Mouse (Mus musculus): ENCODE measurements around the gene Pgghg. TPM values are rescaled to one million over a fixed set of nuclear protein-coding genes. Genes with fewer than 3 reads are reported as not detected.
A peak's percentile ranks its signal among the peaks of the same experiment; 100 is the strongest.

Pgghg gene
- polyA plus RNA-seq, 2 experiments, result 26.7 to 52.8 TPM

- H3K9ac ChIP-seq (ENCODE audit: low read depth, low read length, severe bottlenecking), result no peak overlapping the region
- 22% methylated on average over 30 of the region's 30 CpGs for WGBS
Measured at GRCm38 (mm10) chr7:140923070-140923775, 18.0 kb upstream of the Pgghg start.

DNA sequence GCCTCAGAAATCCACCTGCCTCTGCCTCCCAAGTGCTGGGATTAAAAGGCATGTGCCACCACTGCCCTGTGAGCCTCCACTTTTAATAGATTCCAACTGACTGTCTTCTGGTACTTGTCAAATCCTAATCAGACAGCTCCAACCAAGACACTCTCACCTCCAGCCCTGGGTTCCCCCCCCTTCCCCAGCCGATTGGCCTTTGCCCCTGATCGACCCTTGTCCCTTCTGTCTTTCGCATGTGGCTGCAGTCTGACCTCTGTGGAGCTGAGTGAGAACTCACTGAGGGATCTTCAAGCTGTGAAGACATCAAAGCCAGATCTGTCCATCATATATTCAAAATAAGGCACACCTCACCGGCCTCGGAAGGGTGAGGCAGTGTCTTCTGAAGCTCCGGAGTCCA lies 14.0 kb upstream of the Pgghg start:
- DNase-seq (ENCODE audit: low spot score) (no peak), ATAC-seq (ENCODE audit: low FRiP score, low read depth) (no peak)
- no peaks in the 10 kb centered on the region for H3K9me3 ChIP-seq (ENCODE audit: control insufficient read depth, low read length)
- TF ChIP-seq POLR2A (IDR thresholded peaks at IDR 0.05; ENCODE audit: borderline replicate concordance, extremely low read depth, insufficient read depth, insufficient read length), result no peak
- H3K36me3 ChIP-seq (ENCODE audit: control insufficient read depth, insufficient read depth, low read length), result no peaks in the 10 kb centered on the region
- H3K4me2 ChIP-seq (replicated peaks; ENCODE audit: low read depth, low read length, severe bottlenecking), result no peak overlapping the region
- 79% methylated on average over 6 of the region's 6 CpGs for WGBS
- no peak overlapping the region for H3K4me3 ChIP-seq (replicated peaks; ENCODE audit: low read length)
- H3K9ac ChIP-seq (ENCODE audit: low read depth, low read length, severe bottlenecking), result no peak overlapping the region
- peaks cover 19% of the 10 kb centered on the region for H3K27me3 ChIP-seq (ENCODE audit: control insufficient read depth, insufficient read depth, low read length)
- no peak overlapping the region for H3K27ac ChIP-seq (replicated peaks; ENCODE audit: low read depth, low read length)
- peaks cover 7% of the 10 kb centered on the region; the same call in 1 of the 2 replicates for H3K4me1 ChIP-seq (ENCODE audit: control insufficient read depth, insufficient read depth, low read length)

More at GRCm38 (mm10) chr7:140923070-140923775, 18.0 kb upstream of the Pgghg start:
- no peak for TF ChIP-seq POLR2A (IDR thresholded peaks at IDR 0.05; ENCODE audit: borderline replicate concordance, extremely low read depth, insufficient read depth, insufficient read length)
- DNase-seq (ENCODE audit: low spot score) (no peak), ATAC-seq (ENCODE audit: low FRiP score, low read depth) (no peak)
- Histone ChIP-seq H3K4me3 (replicated peaks; ENCODE audit: low read length) (peak overlapping the region; percentile 36), H3K4me2 (replicated peaks; ENCODE audit: low read depth, low read length, severe bottlenecking) (peak overlapping the region; percentile 57), H3K9me3 (ENCODE audit: control insufficient read depth, low read length) (no peaks in the 10 kb centered on the region), H3K36me3 (ENCODE audit: control insufficient read depth, insufficient read depth, low read length) (no peaks in the 10 kb centered on the region), H3K27ac (replicated peaks; ENCODE audit: low read depth, low read length) (no peak overlapping the region), H3K27me3 (ENCODE audit: control insufficient read depth, insufficient read depth, low read length) (peaks cover 45% of the 10 kb centered on the region), H3K4me1 (ENCODE audit: control insufficient read depth, insufficient read depth, low read length) (peaks cover 7% of the 10 kb centered on the region; the same call in 1 of the 2 replicates)

DNA sequence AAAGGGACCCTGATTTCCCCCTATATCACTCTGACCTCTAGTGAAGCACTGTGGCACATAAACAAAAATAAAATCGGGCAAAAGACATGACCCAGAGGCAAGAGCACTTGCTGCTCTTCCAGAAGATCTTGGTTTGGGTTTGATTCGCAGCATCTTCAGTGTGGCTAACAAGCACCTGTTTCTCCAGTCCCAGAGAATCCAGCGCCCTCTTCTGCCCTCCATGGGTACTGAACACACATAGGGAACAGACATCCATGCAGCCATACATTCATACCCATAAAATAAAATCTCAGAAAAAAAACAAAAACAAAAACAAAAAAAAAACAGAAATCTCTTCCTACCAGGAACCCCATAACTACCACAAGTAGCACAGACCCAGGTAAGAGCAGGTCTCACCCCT lies 2.8 kb upstream of the Pgghg start:
- no peaks in the 10 kb centered on the region for H3K9me3 ChIP-seq (ENCODE audit: control insufficient read depth, low read length)
- ATAC-seq (ENCODE audit: low FRiP score, low read depth), result no peak
- H3K4me1 ChIP-seq (ENCODE audit: control insufficient read depth, insufficient read depth, low read length), result peaks cover 27% of the 10 kb centered on the region
- H3K27me3 ChIP-seq (ENCODE audit: control insufficient read depth, insufficient read depth, low read length), result peaks cover 3% of the 10 kb centered on the region; the same call in 1 of the 2 replicates
- no peak overlapping the region for H3K4me3 ChIP-seq (replicated peaks; ENCODE audit: low read length)
- H3K4me2 ChIP-seq (replicated peaks; ENCODE audit: low read depth, low read length, severe bottlenecking), result no peak overlapping the region
- DNase-seq (ENCODE audit: low spot score), result no peak
- no peak for TF ChIP-seq POLR2A (IDR thresholded peaks at IDR 0.05; ENCODE audit: borderline replicate concordance, extremely low read depth, insufficient read depth, insufficient read length)
- H3K36me3 ChIP-seq (ENCODE audit: control insufficient read depth, insufficient read depth, low read length), result no peaks in the 10 kb centered on the region
- no peak overlapping the region for H3K27ac ChIP-seq (replicated peaks; ENCODE audit: low read depth, low read length)
- H3K9ac ChIP-seq (ENCODE audit: low read depth, low read length, severe bottlenecking), result no peak overlapping the region
- whole genome bisulfite sequencing, result 49% methylated on average over 3 of the region's 3 CpGs

- TF ChIP-seq POLR2A (IDR thresholded peaks at IDR 0.05; ENCODE audit: borderline replicate concordance, extremely low read depth, insufficient read depth, insufficient read length), result no peak
- WGBS, result 11% methylated on average over 2 of the region's 2 CpGs
- Histone ChIP-seq H3K27ac (replicated peaks; ENCODE audit: low read depth, low read length) (no peak overlapping the region), H3K36me3 (ENCODE audit: control insufficient read depth, insufficient read depth, low read length) (no peaks in the 10 kb centered on the region), H3K4me2 (replicated peaks; ENCODE audit: low read depth, low read length, severe bottlenecking) (no peak overlapping the region), H3K27me3 (ENCODE audit: control insufficient read depth, insufficient read depth, low read length) (peaks cover 3% of the 10 kb centered on the region; the same call in 1 of the 2 replicates), H3K4me3 (replicated peaks; ENCODE audit: low read length) (no peak overlapping the region), H3K4me1 (ENCODE audit: control insufficient read depth, insufficient read depth, low read length) (peaks cover 27% of the 10 kb centered on the region), H3K9me3 (ENCODE audit: control insufficient read depth, low read length) (no peaks in the 10 kb centered on the region), H3K9ac (ENCODE audit: low read depth, low read length, severe bottlenecking) (no peak overlapping the region)
- no peak for ATAC-seq (ENCODE audit: low FRiP score, low read depth)
- DNase-seq (ENCODE audit: low spot score), result no peak
Measured at GRCm38 (mm10) chr7:140938896-140939295, 2.3 kb upstream of the Pgghg start.

GRCm38 (mm10) chr7:140939669-140940171 lies 1.5 kb upstream of the Pgghg start:
- Histone ChIP-seq H3K27ac (replicated peaks; ENCODE audit: low read depth, low read length) (peak overlapping the region; percentile 67), H3K36me3 (ENCODE audit: control insufficient read depth, insufficient read depth, low read length) (peaks cover 3% of the 10 kb centered on the region; the same call in 1 of the 2 replicates), H3K4me1 (ENCODE audit: control insufficient read depth, insufficient read depth, low read length) (peaks cover 27% of the 10 kb centered on the region), H3K9ac (ENCODE audit: low read depth, low read length, severe bottlenecking) (peak overlapping the region; percentile 44), H3K4me3 (replicated peaks; ENCODE audit: low read length) (0 out of 2 replicates have a peak overlapping the region, but pooled peaks have one; percentile 4), H3K27me3 (ENCODE audit: control insufficient read depth, insufficient read depth, low read length) (peaks cover 3% of the 10 kb centered on the region; the same call in 1 of the 2 replicates), H3K9me3 (ENCODE audit: control insufficient read depth, low read length) (no peaks in the 10 kb centered on the region), H3K4me2 (replicated peaks; ENCODE audit: low read depth, low read length, severe bottlenecking) (peak overlapping the region; percentile 38)
- no peak for TF ChIP-seq POLR2A (IDR thresholded peaks at IDR 0.05; ENCODE audit: borderline replicate concordance, extremely low read depth, insufficient read depth, insufficient read length)
- peak; percentile 81 for DNase-seq (ENCODE audit: low spot score)
- ATAC-seq (ENCODE audit: low FRiP score, low read depth), result peak; percentile 38
- WGBS, result 5% methylated on average over 8 of the region's 8 CpGs

All from limb, embryonic 14.5 days (tissue).